Mouse (Mus musculus) spleen, adult 2 months (tissue): ENCODE measurements around the gene Adck1.

Source experiments
- CTCF ChIP-seq: fragments of 200-500 bp; IDR thresholded peaks from 2 replicates; pipeline ENCODE4 v1.5.1; 2011; ENCODE audit warnings: mild to moderate bottlenecking, inconsistent platforms; ENCODE audit not compliant: insufficient read depth, insufficient read length, insufficient replicate concordance; ENCODE audit errors: extremely low read depth
- POLR2A ChIP-seq: fragments of 200-500 bp; IDR thresholded peaks from 2 replicates; pipeline ENCODE4 v1.6.1; 2011; ENCODE audit warnings: low read depth, low read length, inconsistent platforms

GRCm38 (mm10) chr12:88388832-88389231 lies 28.5 kb downstream of the Adck1 start:
- TF ChIP-seq CTCF: no peak
- TF ChIP-seq POLR2A: no peak
